Mouse (Mus musculus) gastrocnemius, postnatal 36 days (tissue): ENCODE measurements at regions not wholly inside any gene's neighbourhood (a gene's known extent, or its start where the extent isn't known, plus 50 kb on each side); places are given as distances from the start of the nearest gene placed in this dataset.

Source experiments
- DNase-seq, 2 experiments: peaks; one replicate each; pipeline ENCODE4 v3.0.0; 2022
- intact Hi-C: fragments of 180-260 bp; cut with DNase I; formaldehyde crosslinking; loops from one replicate; pipeline ENCODE4 v1.15.1; 2025

GRCm38 (mm10) chr4:125275259-125275658 is 147.6 kb upstream of the Zc3h12a start:
- intact Hi-C loops: no loop called here
- no peak for DNase-seq

GRCm38 (mm10) chr4:125270951-125271350 is 143.3 kb upstream of the Zc3h12a start:
- no peak for DNase-seq
- intact Hi-C loops: no loop called here

GRCm38 (mm10) chr4:125266212-125266611 is 138.6 kb upstream of the Zc3h12a start:
- intact Hi-C loops: no loop called here
- DNase-seq: no peak

GRCm38 (mm10) chr4:125265575-125265974 is 137.9 kb upstream of the Zc3h12a start:
- no peak for DNase-seq
- intact Hi-C loops: no loop called here

GRCm38 (mm10) chr4:125265065-125265464 is 137.4 kb upstream of the Zc3h12a start:
- intact Hi-C loops: no loop called here
- no peak for DNase-seq

- intact Hi-C loops: no loop called here
- no peak for DNase-seq
These were observed 133.9 kb upstream of the Zc3h12a start for GRCm38 (mm10) chr4:125261547-125261946.

- intact Hi-C loops: no loop called here
- DNase-seq: no peak
These were observed 131.7 kb upstream of the Zc3h12a start for GRCm38 (mm10) chr4:125259306-125259705.

- intact Hi-C loops: no loop called here
These were observed 130.3 kb upstream of the Zc3h12a start for GRCm38 (mm10) chr4:125257916-125258315.

GRCm38 (mm10) chr4:125253161-125253560 is 125.5 kb upstream of the Zc3h12a start:
- DNase-seq: no peak
- intact Hi-C loops: no loop called here

More at GRCm38 (mm10) chr4:125257916-125258315, 130.3 kb upstream of the Zc3h12a start:
- no peak for DNase-seq

- intact Hi-C loops: no loop called here
- no peak for DNase-seq
These were observed 124.6 kb upstream of the Zc3h12a start for GRCm38 (mm10) chr4:125252228-125252627.

GRCm38 (mm10) chr4:125249061-125249460 is 121.4 kb upstream of the Zc3h12a start:
- intact Hi-C loops: no loop called here
- DNase-seq: no peak

- no peak for DNase-seq
These were observed 118.5 kb upstream of the Zc3h12a start for GRCm38 (mm10) chr4:125246171-125246570.

GRCm38 (mm10) chr4:125242512-125242911 is 114.9 kb upstream of the Zc3h12a start:
- intact Hi-C loops: no loop called here
- no peak for DNase-seq

More at GRCm38 (mm10) chr4:125246171-125246570, 118.5 kb upstream of the Zc3h12a start:
- intact Hi-C loops: no loop called here

GRCm38 (mm10) chr4:125241577-125242262 is 114.1 kb upstream of the Zc3h12a start:
- no peak for DNase-seq
- intact Hi-C loops: no loop called here

- DNase-seq: no peak
- intact Hi-C loops: no loop called here
These were observed 104.1 kb upstream of the Zc3h12a start for GRCm38 (mm10) chr4:125231711-125232260.

- no peak for DNase-seq
- intact Hi-C loops: no loop called here
These were observed 99.6 kb upstream of the Zc3h12a start for GRCm38 (mm10) chr4:125227194-125227593.

- intact Hi-C loops: no loop called here
- no peak for DNase-seq
These were observed 95.3 kb upstream of the Zc3h12a start for GRCm38 (mm10) chr4:125222922-125223321.

GRCm38 (mm10) chr4:125220314-125220713 is 92.7 kb upstream of the Zc3h12a start:
- intact Hi-C loops: no loop called here
- DNase-seq: no peak

GRCm38 (mm10) chr4:125219209-125219608 is 91.6 kb upstream of the Zc3h12a start:
- DNase-seq: no peak
- intact Hi-C loops: no loop called here

- intact Hi-C loops: no loop called here
- DNase-seq: no peak
These were observed 86.7 kb upstream of the Zc3h12a start for GRCm38 (mm10) chr4:125214306-125214705.

- DNase-seq: no peak
- intact Hi-C loops: no loop called here
These were observed 84.5 kb upstream of the Zc3h12a start for GRCm38 (mm10) chr4:125212176-125212530.

GRCm38 (mm10) chr4:125211459-125212175 is 84.0 kb upstream of the Zc3h12a start:
- intact Hi-C loops: no loop called here
- no peak for DNase-seq
